Mouse (Mus musculus): ENCODE measurements around the gene Hpdl. TPM values are rescaled to one million over a fixed set of nuclear protein-coding genes. Genes with fewer than 3 reads are reported as not detected.
"Not testable (repeated sequence)": the region's sequence is repeated elsewhere in the genome, so short reads cannot be mapped to it uniquely, and the experiment has no call there.

The Hpdl gene
- total and polyA plus RNA-seq, 2 experiments: 0.15 to 0.18 TPM

- H3K27ac ChIP-seq (replicated peaks; ENCODE audit: insufficient read depth, low read depth, low read length): no peak overlapping the region
- H3K36me3 ChIP-seq (ENCODE audit: control insufficient read depth, insufficient read depth, low read length): no peaks in the 10 kb centered on the region
- TF ChIP-seq POLR2A (IDR thresholded peaks at IDR 0.05; ENCODE audit: extremely low read depth, insufficient read depth, low read length): no peak
- no peak for TF ChIP-seq CTCF (IDR thresholded peaks at IDR 0.05; ENCODE audit: low read depth, low read length)
- no peaks in the 10 kb centered on the region for H3K79me2 ChIP-seq (ENCODE audit: control insufficient read depth, insufficient read depth, low read length)
- H3K4me3 ChIP-seq (ENCODE audit: insufficient read depth, low read depth, low read length): no peak overlapping the region
- no peak for DNase-seq (ENCODE audit: extremely low read depth, low read depth, low spot score)
- WGBS: 89% methylated on average over 3 of the region's 3 CpGs
- no peaks in the 10 kb centered on the region for H3K4me1 ChIP-seq (ENCODE audit: control insufficient read depth, insufficient read depth, low read length)
- H3K27me3 ChIP-seq (ENCODE audit: control insufficient read depth, insufficient read depth, low read length): no peaks in the 10 kb centered on the region
- H3K9ac ChIP-seq (ENCODE audit: low read depth, low read length): no peak overlapping the region
Observed at GRCm38 (mm10) chr4:116849901-116850300, 28.4 kb upstream of the Hpdl start.

DNA sequence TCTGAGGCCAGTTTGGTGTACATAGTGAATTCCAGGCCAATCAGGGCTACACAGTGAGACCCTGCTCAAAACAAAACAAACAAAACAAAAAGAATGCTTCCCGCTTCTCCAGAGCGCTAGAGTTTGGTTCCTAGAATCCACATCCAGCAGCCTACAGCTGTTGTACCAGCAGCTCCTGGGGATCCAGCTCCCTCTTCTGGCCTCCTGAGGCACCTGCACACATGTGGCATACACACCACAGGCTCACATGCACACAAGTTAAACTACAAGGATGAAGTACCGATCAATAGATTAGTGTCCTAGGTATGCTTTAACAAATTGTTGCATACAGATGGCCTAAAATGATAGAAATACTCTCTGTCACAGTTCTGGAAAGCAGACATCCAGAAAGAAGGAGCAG, 22.8 kb upstream of the Hpdl start:
- no peak overlapping the region for H3K9ac ChIP-seq (ENCODE audit: low read depth, low read length)
- 97% methylated on average over 3 of the region's 3 CpGs for WGBS
- DNase-seq (ENCODE audit: extremely low read depth, low read depth, low spot score): no peak

DNA sequence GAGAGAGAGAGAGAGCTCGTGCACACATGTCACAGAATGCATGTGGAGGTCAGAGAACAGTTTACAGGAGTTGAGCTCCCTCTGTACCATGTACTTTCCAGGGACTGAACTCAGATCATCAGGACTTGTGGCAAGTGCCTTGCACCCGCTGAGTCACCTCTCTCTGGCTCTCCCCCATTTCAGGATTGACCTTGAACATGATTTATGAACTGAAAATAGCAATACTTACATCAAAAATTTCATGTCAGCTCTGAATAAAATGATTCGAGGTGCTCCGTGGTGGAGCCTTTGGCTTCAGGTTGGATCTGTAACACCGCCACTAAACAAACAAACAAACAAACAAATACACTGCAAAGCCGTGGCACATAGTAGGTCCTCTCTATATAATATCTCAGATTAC, 19.3 kb upstream of the Hpdl start:
- no peaks in the 10 kb centered on the region for H3K27me3 ChIP-seq (ENCODE audit: control insufficient read depth, insufficient read depth, low read length)
- H3K9ac ChIP-seq (ENCODE audit: low read depth, low read length): no peak overlapping the region

More for the DNA sequence above, 22.8 kb upstream of the Hpdl start:
- Histone ChIP-seq H3K27me3 (ENCODE audit: control insufficient read depth, insufficient read depth, low read length) (no peaks in the 10 kb centered on the region), H3K4me3 (ENCODE audit: insufficient read depth, low read depth, low read length) (no peak overlapping the region), H3K4me1 (ENCODE audit: control insufficient read depth, insufficient read depth, low read length) (no peaks in the 10 kb centered on the region), H3K36me3 (ENCODE audit: control insufficient read depth, insufficient read depth, low read length) (no peaks in the 10 kb centered on the region), H3K27ac (replicated peaks; ENCODE audit: insufficient read depth, low read depth, low read length) (no peak overlapping the region), H3K79me2 (ENCODE audit: control insufficient read depth, insufficient read depth, low read length) (no peaks in the 10 kb centered on the region)
- TF ChIP-seq POLR2A (IDR thresholded peaks at IDR 0.05; ENCODE audit: extremely low read depth, insufficient read depth, low read length) (no peak), CTCF (IDR thresholded peaks at IDR 0.05; ENCODE audit: low read depth, low read length) (peak; percentile 18; the same call in 1 of the 2 replicates)

GRCm38 (mm10) chr4:116840096-116840495, 18.6 kb upstream of the Hpdl start:
- H3K9ac ChIP-seq (ENCODE audit: low read depth, low read length); H3K27me3 ChIP-seq (ENCODE audit: control insufficient read depth, insufficient read depth, low read length); H3K36me3 ChIP-seq (ENCODE audit: control insufficient read depth, insufficient read depth, low read length); H3K79me2 ChIP-seq (ENCODE audit: control insufficient read depth, insufficient read depth, low read length); H3K4me3 ChIP-seq (ENCODE audit: insufficient read depth, low read depth, low read length); H3K27ac ChIP-seq (replicated peaks; ENCODE audit: insufficient read depth, low read depth, low read length); DNase-seq (ENCODE audit: extremely low read depth, low read depth, low spot score); H3K4me1 ChIP-seq (ENCODE audit: control insufficient read depth, insufficient read depth, low read length): not testable (repeated sequence)
- 44% methylated on average over 24 of the region's 29 CpGs for whole genome bisulfite sequencing

More for the DNA sequence above, 19.3 kb upstream of the Hpdl start:
- no peak overlapping the region for H3K4me3 ChIP-seq (ENCODE audit: insufficient read depth, low read depth, low read length)
- no peak for TF ChIP-seq POLR2A (IDR thresholded peaks at IDR 0.05; ENCODE audit: extremely low read depth, insufficient read depth, low read length)
- TF ChIP-seq CTCF (IDR thresholded peaks at IDR 0.05; ENCODE audit: low read depth, low read length): no peak
- H3K27ac ChIP-seq (replicated peaks; ENCODE audit: insufficient read depth, low read depth, low read length): no peak overlapping the region
- WGBS: 80% methylated on average over 6 of the region's 6 CpGs
- no peaks in the 10 kb centered on the region for H3K36me3 ChIP-seq (ENCODE audit: control insufficient read depth, insufficient read depth, low read length)
- no peak for DNase-seq (ENCODE audit: extremely low read depth, low read depth, low spot score)
- no peaks in the 10 kb centered on the region for H3K79me2 ChIP-seq (ENCODE audit: control insufficient read depth, insufficient read depth, low read length)
- H3K4me1 ChIP-seq (ENCODE audit: control insufficient read depth, insufficient read depth, low read length): peaks cover 2% of the 10 kb centered on the region; the same call in 1 of the 2 replicates

GRCm38 (mm10) chr4:116838999-116839398, 17.5 kb upstream of the Hpdl start:
- TF ChIP-seq POLR2A (IDR thresholded peaks at IDR 0.05; ENCODE audit: extremely low read depth, insufficient read depth, low read length) (no peak), CTCF (IDR thresholded peaks at IDR 0.05; ENCODE audit: low read depth, low read length) (no peak)
- Histone ChIP-seq H3K9ac (ENCODE audit: low read depth, low read length) (no peak overlapping the region), H3K36me3 (ENCODE audit: control insufficient read depth, insufficient read depth, low read length) (no peaks in the 10 kb centered on the region), H3K27me3 (ENCODE audit: control insufficient read depth, insufficient read depth, low read length) (no peaks in the 10 kb centered on the region), H3K4me3 (ENCODE audit: insufficient read depth, low read depth, low read length) (no peak overlapping the region), H3K79me2 (ENCODE audit: control insufficient read depth, insufficient read depth, low read length) (no peaks in the 10 kb centered on the region), H3K27ac (replicated peaks; ENCODE audit: insufficient read depth, low read depth, low read length) (peak overlapping the region; percentile 2; the same call in 1 of the 2 replicates), H3K4me1 (ENCODE audit: control insufficient read depth, insufficient read depth, low read length) (peaks cover 2% of the 10 kb centered on the region; the same call in 1 of the 2 replicates)
- peak; percentile 75 for DNase-seq (ENCODE audit: extremely low read depth, low read depth, low spot score)
- 13% methylated on average over 2 of the region's 2 CpGs for WGBS

GRCm38 (mm10) chr4:116830070-116830368, 8.5 kb upstream of the Hpdl start:
- Histone ChIP-seq H3K79me2 (ENCODE audit: control insufficient read depth, insufficient read depth, low read length) (no peaks in the 10 kb centered on the region), H3K27ac (replicated peaks; ENCODE audit: insufficient read depth, low read depth, low read length) (no peak overlapping the region), H3K27me3 (ENCODE audit: control insufficient read depth, insufficient read depth, low read length) (no peaks in the 10 kb centered on the region), H3K9ac (ENCODE audit: low read depth, low read length) (no peak overlapping the region), H3K4me3 (ENCODE audit: insufficient read depth, low read depth, low read length) (no peak overlapping the region), H3K36me3 (ENCODE audit: control insufficient read depth, insufficient read depth, low read length) (no peaks in the 10 kb centered on the region), H3K4me1 (ENCODE audit: control insufficient read depth, insufficient read depth, low read length) (peaks cover 3% of the 10 kb centered on the region; the same call in 1 of the 2 replicates)
- TF ChIP-seq POLR2A (IDR thresholded peaks at IDR 0.05; ENCODE audit: extremely low read depth, insufficient read depth, low read length): no peak
- TF ChIP-seq CTCF (IDR thresholded peaks at IDR 0.05; ENCODE audit: low read depth, low read length): no peak
- no peak for DNase-seq (ENCODE audit: extremely low read depth, low read depth, low spot score)
- WGBS: 53% methylated on average over 6 of the region's 6 CpGs
